Mouse (Mus musculus) embryonic fibroblast, embryonic 13.5 days (primary cell): ENCODE measurements around the gene Ece2.

Experiments
- CTCF ChIP-seq: IDR thresholded peaks from 2 replicates; pipeline ENCODE4 v1.5.1; 2011; ENCODE audit warnings: mild to moderate bottlenecking, control low read depth, low read length, moderate library complexity, borderline replicate concordance; ENCODE audit not compliant: insufficient read depth
- POLR2A ChIP-seq: IDR thresholded peaks from 2 replicates; pipeline ENCODE4 v1.6.1; 2011; ENCODE audit warnings: low read depth, mild to moderate bottlenecking, control low read depth, low read length, moderate library complexity

- TF ChIP-seq POLR2A (no peak), CTCF (no peak)
Observed at GRCm38 (mm10) chr16:20671886-20672285, 42.3 kb downstream of the Ece2 start.
